Mouse (Mus musculus) cortical plate, adult 2 months (tissue): ENCODE results near the gene Mroh8. TPM values are rescaled to one million over a fixed set of nuclear protein-coding genes. Genes with fewer than 3 reads are reported as not detected.
A peak's percentile ranks its signal among the peaks of the same experiment; 100 is the strongest.
"Not testable (repeated sequence)": the region's sequence is repeated elsewhere in the genome, so short reads cannot be mapped to it uniquely, and the experiment has no call there.

Experiments used
- H3K27ac ChIP-seq: fragments of 200-500 bp; 2 replicates; pipeline ENCODE4 v1.5.1; 2012; ENCODE audit warnings: low read length, control low read depth, inconsistent platforms; ENCODE audit not compliant: insufficient read depth
- H3K4me1 ChIP-seq: fragments of 200-500 bp; 2 replicates; pipeline ENCODE4 v1.6.1; 2011; ENCODE audit warnings: low read length; ENCODE audit not compliant: control insufficient read depth, insufficient read depth
- H3K4me3 ChIP-seq: fragments of 200-500 bp; 2 replicates; pipeline ENCODE4 v1.5.1; 2011; ENCODE audit warnings: mild to moderate bottlenecking, low read length, control low read depth; ENCODE audit not compliant: insufficient read depth
- CTCF ChIP-seq: fragments of 200-500 bp; IDR thresholded peaks from 2 replicates; pipeline ENCODE4 v1.5.1; 2011; ENCODE audit warnings: mild to moderate bottlenecking, control low read depth, low read length; ENCODE audit not compliant: insufficient read depth; ENCODE audit errors: extremely low read depth
- POLR2A ChIP-seq: fragments of 200-500 bp; IDR thresholded peaks from 2 replicates; pipeline ENCODE4 v1.6.1; 2011; ENCODE audit warnings: mild to moderate bottlenecking, low read length, control low read depth; ENCODE audit not compliant: insufficient read depth; ENCODE audit errors: extremely low read depth
- polyA plus RNA-seq: library from polyadenylated mRNA; depleted of rRNA; stranded (reverse); fragments of >200 nt; gene quantifications from 2 replicates; pipeline ENCODE4 v1.2.3, GENCODE M21; 2012

Gene Mroh8
- polyA plus RNA-seq, 1 experiment: 1.3 TPM

DNA sequence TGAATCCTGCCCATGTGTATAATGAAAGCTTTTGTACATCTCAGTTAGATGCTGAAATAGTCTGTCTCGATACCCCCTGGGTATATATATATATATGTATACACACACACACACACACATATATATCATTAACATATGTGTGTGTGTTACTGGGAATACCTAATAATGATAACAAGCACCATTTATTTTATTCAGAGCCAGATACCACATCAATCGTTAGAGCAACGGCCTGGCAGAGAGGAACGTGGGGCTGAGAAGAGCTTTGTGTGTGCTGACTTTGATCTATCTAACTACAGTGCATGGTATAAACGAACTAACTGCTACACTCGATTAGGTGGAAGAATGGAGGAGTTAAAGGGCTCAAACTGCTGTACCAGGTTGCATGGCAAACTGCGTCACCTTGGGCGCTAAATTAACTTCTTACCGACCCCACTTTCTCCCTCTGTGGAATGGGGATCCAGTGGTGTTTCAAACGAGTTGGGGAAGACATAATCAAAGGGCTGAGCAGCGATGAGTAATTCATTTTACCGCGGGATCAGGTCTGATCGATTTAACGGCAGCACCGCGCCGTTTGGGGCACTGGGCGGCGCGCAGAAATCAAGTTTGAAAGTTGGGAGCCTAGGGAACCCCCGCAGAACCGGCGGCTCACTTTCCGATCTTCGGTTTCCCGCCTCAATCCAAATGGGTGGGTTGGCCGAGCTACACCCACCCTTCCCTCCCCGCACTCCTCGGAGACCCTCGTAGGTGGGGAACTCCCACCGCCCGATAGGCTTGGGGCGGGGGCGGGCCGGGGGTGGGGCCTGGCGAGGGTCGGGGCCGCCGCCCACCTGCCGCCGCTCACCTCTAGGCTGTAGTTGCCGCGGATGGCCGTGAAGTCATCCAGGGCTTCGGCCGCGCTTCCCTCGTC lies 75.6 kb downstream of the Mroh8 start:
- Histone ChIP-seq H3K27ac (no peak overlapping the region), H3K4me3 (peak overlapping the region; percentile 79), H3K4me1 (no peaks in the 10 kb centered on the region)
- TF ChIP-seq POLR2A: no peak
- no peak for TF ChIP-seq CTCF

DNA sequence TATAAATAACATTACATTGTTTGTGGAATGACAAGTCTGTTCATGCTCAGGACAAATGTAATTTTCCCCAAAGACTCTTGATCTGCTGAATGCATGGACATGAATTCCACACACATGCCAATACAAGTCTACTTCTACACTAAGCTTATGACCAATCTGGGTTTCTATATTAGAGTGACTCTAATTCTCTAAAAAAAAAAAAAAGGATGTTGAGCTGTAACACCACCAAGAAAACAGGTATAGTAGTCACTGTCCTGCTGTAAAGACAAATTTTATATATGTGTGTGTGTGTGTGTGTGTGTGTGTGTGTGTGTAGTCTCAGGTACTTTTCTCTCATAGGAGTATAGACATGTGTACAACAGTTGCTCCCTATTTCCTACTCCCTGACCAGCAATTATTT lies 76.3 kb downstream of the Mroh8 start:
- no peak for TF ChIP-seq POLR2A
- no peak for TF ChIP-seq CTCF
- no peak overlapping the region for H3K27ac ChIP-seq
- H3K4me1 ChIP-seq: no peaks in the 10 kb centered on the region
- no peak overlapping the region; the same call in 1 of the 2 replicates for H3K4me3 ChIP-seq

DNA sequence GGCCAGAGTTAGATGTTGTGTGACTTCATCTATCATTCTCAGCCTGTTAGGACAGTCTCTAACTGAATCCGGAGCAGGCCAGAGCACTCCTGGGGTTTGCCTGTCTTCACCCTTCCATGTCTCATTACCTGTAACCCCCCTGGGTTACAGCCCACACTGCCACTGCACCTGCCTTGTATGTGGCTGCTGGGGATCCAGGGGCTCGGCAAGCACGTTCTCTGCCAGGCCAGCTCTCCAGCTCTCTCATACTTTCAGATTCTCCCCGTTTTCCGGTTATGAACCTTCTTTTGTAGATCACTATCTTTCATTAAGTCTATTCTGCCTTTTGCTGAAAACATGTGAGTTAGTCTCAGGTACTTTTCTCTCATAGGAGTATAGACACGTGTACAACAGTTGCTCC lies 77.0 kb downstream of the Mroh8 start:
- no peak for TF ChIP-seq POLR2A
- TF ChIP-seq CTCF: no peak
- Histone ChIP-seq H3K27ac (no peak overlapping the region), H3K4me3 (no peak overlapping the region), H3K4me1 (no peaks in the 10 kb centered on the region)

DNA sequence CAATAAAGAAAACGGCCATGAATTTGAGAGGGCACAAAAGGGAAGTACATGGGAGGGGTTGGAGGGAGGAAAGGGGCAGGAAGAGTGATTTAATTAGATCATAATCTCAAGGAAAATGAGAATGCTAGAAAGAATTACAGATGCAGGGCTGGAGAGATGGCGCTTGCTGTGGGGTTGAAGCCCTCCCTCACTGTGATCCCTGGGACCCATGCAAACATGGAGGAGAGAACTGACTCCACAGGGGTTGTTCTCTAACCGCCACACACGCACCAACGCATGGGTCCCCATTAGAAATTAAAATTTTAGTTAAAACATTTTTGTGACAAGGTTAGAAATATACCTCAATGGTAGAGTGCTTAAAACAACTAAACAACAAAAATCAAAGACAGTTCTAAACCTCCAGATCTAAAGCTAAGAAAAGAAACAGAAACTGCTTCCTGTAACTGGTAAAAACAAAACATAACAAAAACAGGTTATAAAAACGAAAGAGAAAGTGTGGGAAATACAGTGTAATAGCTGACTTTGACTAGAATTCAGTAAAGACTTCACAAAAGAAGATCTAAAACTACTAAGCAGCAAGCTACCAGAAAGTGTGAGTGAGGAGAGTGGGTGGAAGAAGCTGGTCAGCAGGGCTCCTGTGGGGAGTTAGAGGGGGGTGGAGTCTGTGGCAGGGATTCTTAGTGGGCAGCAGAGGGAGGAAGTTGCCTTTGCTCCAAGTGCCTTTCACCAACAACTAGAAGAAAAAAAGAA lies 78.1 kb downstream of the Mroh8 start:
- no peak overlapping the region for H3K27ac ChIP-seq
- TF ChIP-seq POLR2A (no peak), CTCF (no peak)

DNA sequence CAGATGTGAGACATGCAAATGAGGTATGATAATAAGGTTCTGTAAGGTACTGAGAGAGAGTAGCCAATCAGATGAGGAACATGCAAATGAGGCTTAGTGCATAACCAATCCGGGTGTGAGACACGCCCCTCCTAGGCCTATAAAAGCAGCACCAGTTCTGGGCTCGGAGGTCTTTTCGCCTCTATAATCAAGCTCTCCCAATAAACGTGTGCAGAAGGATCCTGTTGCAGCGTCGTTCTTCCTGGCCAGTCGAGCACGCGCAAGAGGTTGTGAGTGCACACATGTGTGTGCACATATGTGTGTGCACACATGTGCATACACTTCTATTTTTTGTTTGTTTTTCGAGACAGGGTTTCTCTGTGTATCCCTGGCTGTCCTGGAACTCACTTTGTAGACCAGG lies 80.9 kb downstream of the Mroh8 start:
- not testable (repeated sequence) for H3K4me1 ChIP-seq, H3K27ac ChIP-seq, H3K4me3 ChIP-seq

More for the DNA sequence above, 78.1 kb downstream of the Mroh8 start:
- Histone ChIP-seq H3K4me1 (no peaks in the 10 kb centered on the region), H3K4me3 (0 out of 2 replicates have a peak overlapping the region, but pooled peaks have one; percentile 14)

DNA sequence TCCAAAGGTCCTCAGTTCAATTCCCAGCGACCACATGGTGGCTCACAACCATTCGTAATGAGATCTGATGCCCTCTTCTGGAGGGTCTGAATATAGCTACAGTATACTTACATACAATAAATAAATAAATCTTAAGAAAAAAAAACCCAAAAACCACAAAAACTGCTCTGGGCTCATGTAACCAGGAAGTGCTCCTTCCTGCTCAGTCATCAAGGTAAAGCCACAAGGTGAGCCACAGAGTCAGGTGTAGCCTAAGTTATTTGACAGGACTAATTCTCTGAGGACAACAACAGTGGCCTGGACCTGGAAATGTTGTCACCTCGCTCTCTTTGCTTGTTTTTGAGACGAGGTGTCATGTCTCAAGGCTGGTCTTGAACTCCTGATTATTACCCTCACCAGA lies 88.7 kb downstream of the Mroh8 start:
- no peak overlapping the region for H3K27ac ChIP-seq

DNA sequence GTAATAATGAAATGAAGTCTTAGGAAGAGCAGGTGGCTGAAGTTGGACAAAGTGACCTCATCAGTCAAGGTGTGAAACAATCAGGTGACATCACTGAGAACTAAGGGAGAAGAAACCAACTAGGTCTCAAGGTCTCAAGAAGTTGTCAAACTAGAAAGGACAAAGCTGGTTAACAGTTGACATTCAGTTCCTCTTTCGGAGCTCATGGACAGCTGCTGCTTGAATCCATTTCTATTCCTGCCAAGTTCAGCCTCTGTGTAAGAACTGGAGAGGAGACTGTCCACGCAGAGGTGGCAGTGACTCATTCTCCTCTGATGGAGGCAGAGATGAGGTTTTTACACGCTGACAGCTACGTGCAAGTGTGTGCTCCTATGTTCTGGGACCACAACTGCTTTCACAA lies 92.1 kb downstream of the Mroh8 start:
- Histone ChIP-seq H3K27ac (no peak overlapping the region), H3K4me1 (no peaks in the 10 kb centered on the region), H3K4me3 (no peak overlapping the region)
- TF ChIP-seq POLR2A (no peak), CTCF (no peak)

More for the DNA sequence above, 88.7 kb downstream of the Mroh8 start:
- Histone ChIP-seq H3K4me3 (no peak overlapping the region), H3K4me1 (no peaks in the 10 kb centered on the region)
- TF ChIP-seq POLR2A (no peak), CTCF (no peak)

DNA sequence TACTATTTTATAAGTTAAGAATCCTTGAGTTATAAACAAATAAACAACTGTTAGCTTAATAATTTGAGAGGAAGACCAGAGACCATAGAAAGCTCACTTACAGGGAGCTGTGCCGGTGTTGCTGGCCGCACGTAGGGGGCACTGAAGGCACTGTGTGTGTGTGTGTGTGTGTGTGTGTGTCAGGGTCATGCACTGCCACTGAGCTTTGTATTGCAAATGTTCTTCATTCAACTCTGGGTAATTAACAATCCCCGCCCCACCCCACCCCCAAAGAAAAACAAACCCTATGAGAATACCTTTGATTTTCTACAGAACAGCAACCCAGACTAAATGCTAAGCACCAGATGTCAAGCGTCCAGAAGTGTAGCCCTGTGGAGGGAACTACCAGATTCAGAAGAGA lies 92.8 kb downstream of the Mroh8 start:
- Histone ChIP-seq H3K4me1 (no peaks in the 10 kb centered on the region), H3K27ac (no peak overlapping the region), H3K4me3 (no peak overlapping the region)
- TF ChIP-seq CTCF (no peak), POLR2A (no peak)

DNA sequence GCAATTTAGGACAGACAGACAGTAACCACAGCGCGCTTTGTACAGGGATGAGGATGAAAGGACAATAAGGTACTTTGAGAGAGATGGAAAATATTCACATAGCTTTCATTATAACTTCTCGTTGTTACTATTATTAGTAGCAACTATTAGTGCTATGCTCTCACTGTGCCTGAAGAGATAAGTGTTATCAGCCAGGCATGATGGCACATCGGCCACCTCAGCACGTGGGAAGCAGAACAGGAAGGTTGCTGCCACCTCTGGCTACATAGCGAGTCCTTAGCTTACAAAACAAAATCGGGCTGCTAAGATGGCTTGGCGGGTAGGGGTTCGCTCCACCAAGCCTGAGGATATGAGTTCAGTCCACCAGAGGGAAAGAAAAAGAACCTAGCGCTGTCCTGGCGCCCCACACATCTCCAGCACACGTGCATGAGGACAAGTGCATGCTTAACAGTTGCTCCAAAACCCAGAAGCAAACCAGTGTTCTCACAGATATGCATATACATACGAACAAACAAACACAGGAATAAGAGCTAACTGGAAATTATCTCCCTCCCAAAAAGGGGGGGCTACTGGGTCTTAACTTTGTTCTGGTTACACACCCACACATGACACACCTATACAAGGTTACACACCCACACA lies 94.2 kb downstream of the Mroh8 start:
- Histone ChIP-seq H3K4me1 (no peaks in the 10 kb centered on the region), H3K4me3 (no peak overlapping the region), H3K27ac (no peak overlapping the region)
- TF ChIP-seq CTCF (no peak), POLR2A (no peak)

DNA sequence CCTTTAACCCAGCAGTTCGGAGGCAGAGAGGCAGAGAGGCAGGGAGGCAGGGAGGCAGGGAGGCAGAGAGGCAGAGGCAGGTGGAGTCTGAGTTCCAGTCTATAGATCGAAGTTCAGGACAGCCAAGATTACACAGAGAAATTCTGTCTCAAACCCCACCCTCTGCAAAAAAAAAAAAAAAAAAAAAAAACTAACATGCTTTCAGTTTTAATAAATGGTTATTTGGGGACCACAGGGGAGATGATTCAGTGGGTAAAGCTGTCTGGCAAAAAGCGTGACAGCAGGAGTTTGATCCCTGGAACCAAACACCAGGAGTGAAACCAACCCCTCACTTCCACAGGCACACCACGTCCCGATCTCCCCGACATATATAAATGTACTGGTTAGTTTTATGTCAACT lies 101.2 kb downstream of the Mroh8 start:
- no peak overlapping the region for H3K27ac ChIP-seq
- TF ChIP-seq POLR2A: no peak
- no peak for TF ChIP-seq CTCF
- no peak overlapping the region for H3K4me3 ChIP-seq
- no peaks in the 10 kb centered on the region for H3K4me1 ChIP-seq
